Mouse (Mus musculus) left cerebral cortex, postnatal 36 days (tissue): ENCODE data around the gene Asns. TPM values are rescaled to one million over a fixed set of nuclear protein-coding genes. Genes with fewer than 3 reads are reported as not detected.
"Not testable (repeated sequence)": the region's sequence is repeated elsewhere in the genome, so short reads cannot be mapped to it uniquely, and the experiment has no call there.

Experiments used
- DNase-seq, 2 experiments: peaks; one replicate each; pipeline ENCODE4 v3.0.0; 2021 to 2022; ENCODE audit warnings: low spot score in 2 of 2, mixed read lengths in 1 of 2
- intact Hi-C: fragments of 180-260 bp; cut with DNase I; formaldehyde crosslinking; loops from one replicate; pipeline ENCODE4 v1.15.1; 2025
- total RNA-seq, 2 experiments: library from RNA; stranded (reverse); gene quantifications; 2 replicates each; pipeline ENCODE4 v1.2.3; 2021

Asns gene
- total RNA-seq, 2 experiments from 2014 or later: 92.1 to 107 TPM

DNA sequence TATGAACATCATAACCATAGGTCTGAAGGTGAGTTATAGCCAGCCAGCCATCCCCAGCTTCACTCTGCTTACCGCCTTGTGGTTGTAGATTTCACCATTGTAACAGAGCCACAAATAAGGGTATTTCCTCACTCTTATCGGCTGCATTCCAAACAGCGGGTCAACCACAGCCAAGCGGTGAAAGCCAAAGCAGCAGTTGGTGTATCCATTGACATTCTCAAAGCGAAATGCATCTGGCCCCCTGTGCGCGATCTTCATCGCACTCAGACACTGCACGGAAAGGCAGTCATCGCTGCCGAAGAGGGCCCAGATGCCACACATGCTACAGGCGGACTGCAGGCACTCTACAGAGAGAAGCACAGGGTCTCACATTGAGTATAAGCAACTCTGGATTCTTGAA lies 3.9 kb downstream of the Asns start:
- intact Hi-C loops: no loop called here
- DNase-seq: no peak

DNA sequence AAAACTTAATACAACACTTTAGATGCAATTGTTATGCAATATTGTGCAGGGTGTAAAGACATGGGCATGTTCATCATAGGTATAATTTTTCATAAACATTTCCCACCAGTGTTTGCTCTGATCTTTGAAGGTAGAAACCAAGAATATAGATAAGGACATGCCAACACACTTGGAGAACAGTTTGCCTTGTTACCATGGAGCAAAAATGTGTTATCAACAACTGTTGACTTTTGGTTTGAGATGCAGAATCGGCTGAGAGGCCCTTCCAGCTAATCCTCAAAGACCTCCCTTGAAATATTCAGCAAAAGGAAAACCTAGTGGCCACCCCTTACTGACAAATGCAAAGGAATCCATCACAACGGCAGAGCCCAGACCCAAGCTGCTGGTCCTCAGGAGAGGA lies 7.0 kb downstream of the Asns start:
- no peak for DNase-seq
- intact Hi-C loops: no loop called here

GRCm38 (mm10) chr6:7676194-7676901 lies 16.7 kb downstream of the Asns start:
- intact Hi-C loops: no loop called here
- no peak for DNase-seq

GRCm38 (mm10) chr6:7672438-7673253 lies 20.4 kb downstream of the Asns start:
- DNase-seq: no peak
- intact Hi-C loops: no loop called here

GRCm38 (mm10) chr6:7671429-7671828 lies 21.6 kb downstream of the Asns start:
- no peak for DNase-seq
- intact Hi-C loops: no loop called here

DNA sequence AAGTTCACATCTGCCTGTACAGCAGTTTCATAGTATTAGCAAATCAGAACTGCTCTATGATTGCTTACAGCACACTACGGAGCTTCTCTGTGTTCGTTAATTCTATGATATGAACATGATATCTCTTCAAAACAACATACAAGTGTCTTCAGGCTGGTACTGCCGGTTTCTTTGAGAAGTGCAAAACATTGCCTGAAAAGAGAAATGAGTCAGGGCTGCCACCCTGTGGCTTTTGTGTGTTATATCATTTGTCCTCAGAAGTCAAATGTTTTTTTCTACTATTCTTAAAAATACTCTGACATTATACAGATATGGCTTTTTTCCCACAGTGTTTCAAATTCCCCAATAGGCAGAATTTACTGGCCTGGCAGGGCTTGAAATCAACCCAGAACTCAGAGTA lies 22.5 kb downstream of the Asns start:
- DNase-seq: no peak
- intact Hi-C loops: no loop called here

DNA sequence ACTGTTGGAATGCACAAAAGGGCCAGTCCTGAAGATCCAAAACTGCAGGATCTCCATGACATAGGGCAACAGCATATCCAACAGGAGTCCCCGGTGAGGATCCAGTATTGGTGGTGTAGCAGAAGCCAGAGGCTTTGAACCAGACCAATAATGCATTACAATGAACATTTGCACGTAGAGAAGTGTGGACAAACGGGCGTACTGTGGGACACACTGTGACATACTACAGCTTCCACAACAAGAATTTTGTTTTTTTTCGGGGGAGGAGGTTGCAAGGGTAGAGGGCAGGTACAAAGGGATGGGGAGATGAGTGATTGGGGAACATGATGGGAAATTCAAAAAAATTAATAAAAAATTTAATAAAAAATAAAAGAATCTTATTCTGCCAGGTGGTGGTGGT lies 23.3 kb downstream of the Asns start:
- DNase-seq: no peak
- intact Hi-C loops: no loop called here

GRCm38 (mm10) chr6:7668332-7668731 lies 24.7 kb downstream of the Asns start:
- intact Hi-C loops: no loop called here
- no peak for DNase-seq

GRCm38 (mm10) chr6:7665902-7666301 lies 27.2 kb downstream of the Asns start:
- DNase-seq, intact Hi-C loops: not testable (repeated sequence)

DNA sequence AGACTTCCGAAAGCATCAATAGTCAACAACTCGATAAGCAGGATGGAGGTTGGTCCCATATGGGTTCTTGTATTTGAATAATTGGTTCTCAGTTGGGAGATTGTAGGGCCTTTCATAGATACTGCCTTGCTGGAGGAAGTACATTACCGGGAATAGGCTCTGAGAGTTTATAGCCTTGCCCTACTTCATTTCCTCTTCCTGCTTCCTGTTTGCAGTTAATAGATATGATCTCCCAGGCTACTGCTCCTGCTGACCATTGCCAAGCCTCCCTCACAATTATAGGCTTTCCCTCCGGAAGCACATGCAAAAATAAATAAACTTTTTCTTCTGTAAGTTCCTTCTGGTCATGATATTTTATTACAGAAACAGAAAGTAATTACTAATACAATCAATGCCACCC lies 31.6 kb downstream of the Asns start:
- intact Hi-C loops: no loop called here
- DNase-seq: no peak

DNA sequence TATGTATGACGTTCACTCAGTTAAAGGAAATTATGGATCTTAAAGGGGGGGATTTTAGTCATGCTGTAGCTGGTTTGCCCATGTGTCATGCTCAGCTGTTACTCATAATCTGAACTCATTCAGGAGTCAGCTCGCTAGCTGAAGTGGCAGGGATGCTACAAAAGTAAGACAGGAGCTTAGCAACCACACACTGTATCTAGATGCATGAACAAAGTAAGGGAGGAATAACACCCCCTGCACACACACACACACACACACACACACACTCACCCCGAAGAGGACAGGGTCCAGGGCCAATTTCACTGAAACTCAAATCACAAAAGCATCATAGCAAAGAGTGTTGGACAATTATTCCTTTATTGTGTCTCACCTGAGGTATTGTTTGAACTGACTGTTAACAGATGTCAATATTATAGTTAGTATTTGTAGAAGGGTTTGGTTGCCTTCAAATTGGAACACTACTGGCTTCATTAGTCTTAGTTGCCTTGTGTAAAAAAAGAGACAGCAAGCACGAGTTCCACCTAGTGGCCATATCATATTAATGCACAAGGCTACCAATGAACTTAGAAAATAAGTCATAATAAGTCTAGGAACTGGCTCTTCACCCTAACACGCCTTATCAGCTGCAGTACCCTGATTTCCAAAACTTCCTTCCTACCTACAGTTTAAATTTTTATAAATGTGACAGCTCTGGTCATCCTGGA lies 32.5 kb downstream of the Asns start:
- intact Hi-C loops: no loop called here
- DNase-seq: no peak

- intact Hi-C loops: loop anchor here (2.0 kb wide), 1 partner anchor 654 kb away; no protein-coding TSS in a partner anchor
- DNase-seq: no peak
Observed at GRCm38 (mm10) chr6:7656601-7657000, 36.5 kb downstream of the Asns start.

GRCm38 (mm10) chr6:7648458-7648857 lies 44.6 kb downstream of the Asns start:
- DNase-seq: no peak
- intact Hi-C loops: no loop called here

Other genes with a start within 250 kb of the Asns start
- 10 to 100 TPM; 24.3 to 66.7 TPM for gene Tac1, start 138.4 kb downstream of the Asns start, total RNA-seq
- 10 to 100 TPM; 14.2 to 14.3 TPM for gene C1galt1, start 151.6 kb upstream of the Asns start, total RNA-seq